Mouse (Mus musculus) liver, postnatal 0 days (tissue): ENCODE measurements at regions not wholly inside any gene's neighbourhood (a gene's known extent, or its start where the extent isn't known, plus 50 kb on each side); places are given as distances from the start of the nearest gene placed in this dataset.

Experiments
- CTCF ChIP-seq: sonication (generic); IDR thresholded peaks from 2 replicates; pipeline ENCODE4 v1.5.1; 2016; ENCODE audit warnings: antibody characterized with exemption, low read depth
- EP300 ChIP-seq: IDR thresholded peaks from 2 replicates; pipeline ENCODE4 v1.6.1; 2016; ENCODE audit warnings: antibody characterized with exemption, low read depth, mild to moderate bottlenecking

GRCm38 (mm10) chrX:19152170-19152861 lies 328.8 kb downstream of the Tex13c3 start:
- no peak for TF ChIP-seq CTCF
- TF ChIP-seq EP300 = no peak
